Mouse (Mus musculus) liver, adult 2 months (tissue): ENCODE data around the gene Ssbp2.

Experiments
- CTCF ChIP-seq: fragments of 200-500 bp; IDR thresholded peaks from 2 replicates; pipeline ENCODE4 v1.5.1; 2011; ENCODE audit warnings: low read depth, low read length, control low read depth
- POLR2A ChIP-seq: fragments of 200-500 bp; IDR thresholded peaks from 2 replicates; pipeline ENCODE4 v1.6.1; 2011; ENCODE audit warnings: low read length, control low read depth; ENCODE audit not compliant: insufficient read depth; ENCODE audit errors: extremely low read depth

DNA sequence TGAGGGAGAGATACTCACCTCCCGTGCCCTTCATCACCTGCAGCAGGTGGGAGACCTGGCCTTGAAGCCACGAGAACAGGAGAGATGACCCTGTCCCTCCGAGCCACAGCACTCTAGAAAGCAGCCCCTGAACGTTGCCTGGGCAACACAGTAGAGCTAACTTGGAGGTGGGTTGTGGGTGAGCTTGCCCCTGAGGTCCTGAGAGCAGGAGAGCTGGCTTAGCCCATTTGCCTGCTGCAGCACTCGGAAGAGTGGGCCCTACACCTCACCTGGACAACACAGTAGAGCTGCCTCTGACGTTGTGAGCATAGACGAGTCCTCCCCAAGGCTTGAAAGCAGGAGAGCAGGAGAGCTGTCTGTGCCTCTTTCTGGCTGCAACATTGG, 263.6 kb downstream of the Ssbp2 start:
- TF ChIP-seq CTCF (no peak), POLR2A (no peak)
